Mouse (Mus musculus) cortical plate, adult 2 months (tissue): Measurements from ENCODE around the gene Olfr418.
"Not testable (repeated sequence)": the region's sequence is repeated elsewhere in the genome, so short reads cannot be mapped to it uniquely, and the experiment has no call there.

Experiments used
- CTCF ChIP-seq: fragments of 200-500 bp; IDR thresholded peaks from 2 replicates; pipeline ENCODE4 v1.5.1; 2011; ENCODE audit warnings: mild to moderate bottlenecking, control low read depth, low read length; ENCODE audit not compliant: insufficient read depth; ENCODE audit errors: extremely low read depth
- POLR2A ChIP-seq: fragments of 200-500 bp; IDR thresholded peaks from 2 replicates; pipeline ENCODE4 v1.6.1; 2011; ENCODE audit warnings: mild to moderate bottlenecking, low read length, control low read depth; ENCODE audit not compliant: insufficient read depth; ENCODE audit errors: extremely low read depth

DNA sequence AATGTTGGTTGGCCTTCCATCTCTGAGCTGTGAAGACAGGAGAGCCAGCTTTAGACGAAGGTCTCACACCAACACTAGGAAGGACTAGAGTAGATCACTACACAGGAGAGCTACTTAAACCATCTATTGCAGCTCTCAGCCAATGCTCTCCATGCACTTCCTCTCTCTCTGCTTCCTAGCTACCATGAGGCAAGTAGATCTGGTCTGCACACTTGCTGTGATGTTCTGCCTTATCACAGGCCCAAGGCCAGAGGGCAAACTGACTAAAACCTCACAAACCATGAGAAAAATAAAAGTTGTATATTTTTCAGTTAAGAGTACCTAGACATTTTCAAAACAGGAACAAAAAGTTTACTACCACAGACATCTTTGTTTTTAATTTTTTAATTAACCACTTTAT, 28.8 kb upstream of the Olfr418 start:
- not testable (repeated sequence) for TF ChIP-seq POLR2A, CTCF
